Mouse (Mus musculus): Measurements from ENCODE around the gene Rel.
"Not testable (repeated sequence)": the region's sequence is repeated elsewhere in the genome, so short reads cannot be mapped to it uniquely, and the experiment has no call there.

Gene Rel

GRCm38 (mm10) chr11:23770760-23771506, at the start of gene Rel:
Gene Rel, minus strand, starts transcription at chr11:23770970.
- DNase-seq, result peak; percentile 93

- DNase-seq, result no peak
Measured at GRCm38 (mm10) chr11:23818745-23819144, 48.0 kb upstream of the Rel start.

GRCm38 (mm10) chr11:23810741-23811140, 40.0 kb upstream of the Rel start:
- DNase-seq, result no peak

- DNase-seq, result no peak
Measured at GRCm38 (mm10) chr11:23805716-23806115, 34.9 kb upstream of the Rel start.

- no peak for DNase-seq
Measured at GRCm38 (mm10) chr11:23803136-23803535, 32.4 kb upstream of the Rel start.

GRCm38 (mm10) chr11:23802256-23802655, 31.5 kb upstream of the Rel start:
- DNase-seq, result no peak

GRCm38 (mm10) chr11:23801851-23802250, 31.1 kb upstream of the Rel start:
- no peak for DNase-seq

GRCm38 (mm10) chr11:23783677-23784076, 12.9 kb upstream of the Rel start:
- DNase-seq, result not testable (repeated sequence)

GRCm38 (mm10) chr11:23783085-23783484, 12.3 kb upstream of the Rel start:
- no peak for DNase-seq

- DNase-seq, result no peak
Measured at GRCm38 (mm10) chr11:23782038-23782437, 11.3 kb upstream of the Rel start.

- no peak for DNase-seq
Measured at GRCm38 (mm10) chr11:23778787-23779201, 8.0 kb upstream of the Rel start.

GRCm38 (mm10) chr11:23772471-23772870, 1.7 kb upstream of the Rel start:
- no peak for DNase-seq

GRCm38 (mm10) chr11:23771507-23772097, 832 bp upstream of the Rel start:
- no peak for DNase-seq

GRCm38 (mm10) chr11:23770510-23770759, 335 bp downstream of the Rel start:
- DNase-seq, result no peak

- DNase-seq, result peak; percentile 8
Measured at GRCm38 (mm10) chr11:23769686-23770509, 872 bp downstream of the Rel start.

GRCm38 (mm10) chr11:23769033-23769432, 1.7 kb downstream of the Rel start:
- DNase-seq, result no peak

- no peak for DNase-seq
Measured at GRCm38 (mm10) chr11:23767928-23768327, 2.8 kb downstream of the Rel start.

GRCm38 (mm10) chr11:23767369-23767768, 3.4 kb downstream of the Rel start:
- DNase-seq, result not testable (repeated sequence)

- DNase-seq, result no peak
Measured at GRCm38 (mm10) chr11:23762635-23763034, 8.1 kb downstream of the Rel start.

- no peak for DNase-seq
Measured at GRCm38 (mm10) chr11:23758218-23758617, 12.6 kb downstream of the Rel start.

- DNase-seq, result no peak
Measured at GRCm38 (mm10) chr11:23754329-23754728, 16.4 kb downstream of the Rel start.

GRCm38 (mm10) chr11:23753136-23753710, 17.5 kb downstream of the Rel start:
- no peak for DNase-seq

- DNase-seq, result no peak
Measured at GRCm38 (mm10) chr11:23746102-23746501, 24.7 kb downstream of the Rel start.

GRCm38 (mm10) chr11:23744352-23744751, 26.4 kb downstream of the Rel start:
- no peak for DNase-seq

All from kidney, postnatal 14 days (tissue).